Mouse (Mus musculus) gastrocnemius, adult 18-20 months (tissue): ENCODE measurements around the gene Hist1h4b. TPM values are rescaled to one million over a fixed set of nuclear protein-coding genes. Genes with fewer than 3 reads are reported as not detected.
"Not testable (repeated sequence)": the region's sequence is repeated elsewhere in the genome, so short reads cannot be mapped to it uniquely, and the experiment has no call there.

Experiments
- DNase-seq: peaks from one replicate; pipeline ENCODE4 v3.0.0; 2021; ENCODE audit warnings: low spot score
- total RNA-seq, 2 experiments: library from RNA; stranded (reverse); gene quantifications; 2 replicates each; pipeline ENCODE4 v1.2.3; 2021

The Hist1h4b gene
- total RNA-seq, 2 experiments from 2014 or later = 1.6 to 1.9 TPM

- DNase-seq = no peak
Measured at GRCm38 (mm10) chr13:23757211-23757773, 479 bp downstream of the Hist1h4b start.

- no peak for DNase-seq
Measured at GRCm38 (mm10) chr13:23757921-23758320, 1.1 kb downstream of the Hist1h4b start.

- DNase-seq = no peak
Measured at GRCm38 (mm10) chr13:23759251-23759771, 2.5 kb downstream of the Hist1h4b start.

- DNase-seq = no peak
Measured at GRCm38 (mm10) chr13:23759916-23760239, 3.1 kb downstream of the Hist1h4b start.

GRCm38 (mm10) chr13:23760240-23760971 lies 3.6 kb downstream of the Hist1h4b start:
- DNase-seq = no peak

GRCm38 (mm10) chr13:23760972-23761864 lies 4.4 kb downstream of the Hist1h4b start, which contains the start of gene Hist1h4a:
Hist1h4a (minus strand) TSS chr13:23761230.
- DNase-seq = peak; percentile 90

GRCm38 (mm10) chr13:23761871-23762821 lies 5.3 kb downstream of the Hist1h4b start, which contains the start of gene Hist1h3a:
Hist1h3a (minus strand) TSS chr13:23762386.
- peak; percentile 32 for DNase-seq

- DNase-seq = no peak
Measured at GRCm38 (mm10) chr13:23763242-23763585, 6.4 kb downstream of the Hist1h4b start.

GRCm38 (mm10) chr13:23763586-23764323 lies 6.9 kb downstream of the Hist1h4b start, which contains the start of gene Hist1h1a:
Hist1h1a (plus strand) TSS chr13:23763666.
- peak; percentile 43 for DNase-seq

- DNase-seq = no peak
Measured at GRCm38 (mm10) chr13:23764324-23765171, 7.7 kb downstream of the Hist1h4b start.

GRCm38 (mm10) chr13:23765172-23765513 lies 8.3 kb downstream of the Hist1h4b start:
- DNase-seq = no peak

GRCm38 (mm10) chr13:23766772-23767171 lies 10.0 kb downstream of the Hist1h4b start:
- no peak for DNase-seq

GRCm38 (mm10) chr13:23768834-23769397 lies 12.1 kb downstream of the Hist1h4b start:
- no peak for DNase-seq

GRCm38 (mm10) chr13:23769613-23770012 lies 12.8 kb downstream of the Hist1h4b start, which contains the start of gene Trim38:
Trim38 (plus strand) TSS chr13:23769913.
- DNase-seq = not testable (repeated sequence)

GRCm38 (mm10) chr13:23772561-23773313 lies 15.9 kb downstream of the Hist1h4b start:
- no peak for DNase-seq

- no peak for DNase-seq
Measured at GRCm38 (mm10) chr13:23778339-23778738, 21.5 kb downstream of the Hist1h4b start.

- no peak for DNase-seq
Measured at GRCm38 (mm10) chr13:23779025-23779424, 22.2 kb downstream of the Hist1h4b start.

- peak; percentile 34 for DNase-seq
Measured at GRCm38 (mm10) chr13:23792520-23792919, 35.7 kb downstream of the Hist1h4b start.
